Mouse (Mus musculus) hematopoietic stem cell, adult 5-6 weeks (primary cell): ENCODE results near the gene Olfml2a. TPM values are rescaled to one million over a fixed set of nuclear protein-coding genes. Genes with fewer than 3 reads are reported as not detected.

Source experiments
- ATAC-seq, 2 experiments: fragments of 125-278 bp in 1 of 2; replicated peaks in 1 of 2; 2 replicates each; pipeline ENCODE4 v1.8.0; 2016 to 2017; ENCODE audit warnings: inconsistent platforms in 2 of 2, mild to moderate bottlenecking in 2 of 2, moderate number of reproducible peaks in 2 of 2, low read depth in 1 of 2, moderate TSS enrichment in 1 of 2; ENCODE audit not compliant: low FRiP score in 2 of 2, poor library complexity in 2 of 2, severe bottlenecking in 2 of 2, insufficient read depth in 1 of 2, low TSS enrichment in 1 of 2
- total RNA-seq: library from RNA; stranded (forward); fragments of 172-1452, 232-1000 nt; gene quantifications from 2 replicates; pipeline ENCODE4 v1.2.3, GENCODE M21; 2017

Olfml2a gene
- 0.25 TPM in 1 of 2 replicates, not detected in the other for total RNA-seq

GRCm38 (mm10) chr2:38931851-38932667, at the start of gene Olfml2a:
Olfml2a (plus strand) TSS chr2:38931978.
- ATAC-seq = peak; percentile 76 to 83

- ATAC-seq = no peak
These were observed 28.9 kb upstream of the Olfml2a start for GRCm38 (mm10) chr2:38902866-38903265.

- ATAC-seq = no peak
These were observed 27.5 kb upstream of the Olfml2a start for GRCm38 (mm10) chr2:38904290-38904689.

GRCm38 (mm10) chr2:38906097-38906496, 25.7 kb upstream of the Olfml2a start:
- no peak for ATAC-seq

GRCm38 (mm10) chr2:38908604-38909003, 23.2 kb upstream of the Olfml2a start:
- ATAC-seq = no peak

- ATAC-seq = no peak
These were observed 17.3 kb upstream of the Olfml2a start for GRCm38 (mm10) chr2:38914517-38914916.

GRCm38 (mm10) chr2:38914965-38915364, 16.8 kb upstream of the Olfml2a start:
- ATAC-seq = peak; percentile 21 to 49; a peak in 2 of 4 replicates

GRCm38 (mm10) chr2:38916947-38917691, 14.7 kb upstream of the Olfml2a start:
- no peak for ATAC-seq

GRCm38 (mm10) chr2:38921374-38921773, 10.4 kb upstream of the Olfml2a start:
- no peak for ATAC-seq

GRCm38 (mm10) chr2:38923471-38923870, 8.3 kb upstream of the Olfml2a start:
- ATAC-seq = no peak

- no peak for ATAC-seq
These were observed 7.9 kb upstream of the Olfml2a start for GRCm38 (mm10) chr2:38923911-38924310.

GRCm38 (mm10) chr2:38924571-38924970, 7.2 kb upstream of the Olfml2a start:
- ATAC-seq = no peak

- ATAC-seq = no peak
These were observed 6.4 kb upstream of the Olfml2a start for GRCm38 (mm10) chr2:38925171-38926080.

- ATAC-seq = peak; percentile 93 to 99
These were observed 5.5 kb upstream of the Olfml2a start for GRCm38 (mm10) chr2:38926145-38926891.

- ATAC-seq = peak; percentile 38 to 44; a peak in 2 of 4 replicates
These were observed 4.4 kb upstream of the Olfml2a start, which contains the start of gene Nr6a1 for GRCm38 (mm10) chr2:38927115-38927979. Nr6a1 (minus strand) TSS chr2:38927688.

- ATAC-seq = no peak
These were observed 1.5 kb upstream of the Olfml2a start for GRCm38 (mm10) chr2:38930269-38930668.
